Mouse (Mus musculus): ENCODE results near the gene Fbxl14. TPM values are rescaled to one million over a fixed set of nuclear protein-coding genes. Genes with fewer than 3 reads are reported as not detected.

Fbxl14 gene
- 6.4 TPM for polyA plus RNA-seq (2014; fragmentation: Illumina TruSeq; extraction: RNeasy Lipid Tissue Mini Kit (QIAGEN cat#74804); ENCODE audit: low read depth, low replicate concordance)

DNA sequence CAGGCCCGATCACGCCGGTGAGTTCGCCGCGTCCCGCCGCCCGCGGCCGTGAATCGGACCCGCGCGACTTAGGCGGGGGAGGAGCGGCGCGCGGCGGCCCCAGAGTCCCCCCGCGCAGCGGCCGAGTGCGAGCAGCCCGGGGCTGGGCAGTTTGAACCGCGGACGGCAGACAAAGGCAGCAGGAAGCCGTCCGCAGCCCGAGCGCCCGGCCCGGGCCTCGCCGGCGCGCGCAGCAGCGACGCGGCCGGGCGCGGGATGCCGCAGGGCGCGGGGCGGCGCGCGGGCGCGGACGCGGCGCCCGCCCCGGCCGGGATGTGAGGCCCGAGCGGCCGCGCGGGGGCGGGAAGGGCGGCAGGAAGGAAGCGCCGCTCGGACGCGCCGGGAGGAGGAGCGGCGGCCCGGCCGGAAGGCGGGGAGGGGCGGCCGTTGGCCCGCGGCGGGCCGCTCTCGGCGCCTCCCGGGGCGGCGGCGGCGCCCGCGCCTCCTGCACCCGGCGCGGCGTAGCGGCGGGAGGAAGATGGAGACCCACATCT lies at the start of gene Fbxl14:
Gene Fbxl14, plus strand, starts transcription at position 326 of the 533 bp plus-strand sequence.

Other genes with a start within 250 kb of the Fbxl14 start
- gene Cacna2d4, start 243.1 kb upstream of the Fbxl14 start, polyA plus RNA-seq (2014; fragmentation: Illumina TruSeq; extraction: RNeasy Lipid Tissue Mini Kit (QIAGEN cat#74804); ENCODE audit: low read depth, low replicate concordance) = not detected
- not detected for gene Lrtm2, start 148.9 kb upstream of the Fbxl14 start, polyA plus RNA-seq (2014; fragmentation: Illumina TruSeq; extraction: RNeasy Lipid Tissue Mini Kit (QIAGEN cat#74804); ENCODE audit: low read depth, low replicate concordance)
- 236 TPM for gene Adipor2, start 62.0 kb upstream of the Fbxl14 start, polyA plus RNA-seq (2014; fragmentation: Illumina TruSeq; extraction: RNeasy Lipid Tissue Mini Kit (QIAGEN cat#74804); ENCODE audit: low read depth, low replicate concordance)
- 0.66 TPM for gene Wnt5b, start 64.7 kb downstream of the Fbxl14 start, polyA plus RNA-seq (2014; fragmentation: Illumina TruSeq; extraction: RNeasy Lipid Tissue Mini Kit (QIAGEN cat#74804); ENCODE audit: low read depth, low replicate concordance)

Measured in liver, adult 10 weeks (tissue).